Mouse (Mus musculus) intestine, postnatal 0 days (tissue): ENCODE measurements around the gene Anp32e. TPM values are rescaled to one million over a fixed set of nuclear protein-coding genes. Genes with fewer than 3 reads are reported as not detected.
A peak's percentile ranks its signal among the peaks of the same experiment; 100 is the strongest.
"Not testable (repeated sequence)": the region's sequence is repeated elsewhere in the genome, so short reads cannot be mapped to it uniquely, and the experiment has no call there.

Experiments
- ATAC-seq: fragments of 200-750 bp; cut with Nextera tagmentation; 2 replicates; pipeline ENCODE4 v1.8.0; 2017; ENCODE audit warnings: mild to moderate bottlenecking, moderate TSS enrichment, moderate library complexity
- H3K27ac ChIP-seq: fragments of 300-500 bp; sonication (generic); 2 replicates; pipeline ENCODE4 v1.5.1; 2014; ENCODE audit warnings: mild to moderate bottlenecking, low read depth, low read length, moderate library complexity
- H3K27me3 ChIP-seq: fragments of 300-500 bp; sonication (generic); replicated peaks from 2 replicates; pipeline ENCODE4 v1.6.1; 2014; ENCODE audit warnings: low read length, mixed read lengths; ENCODE audit not compliant: control insufficient read depth, insufficient read depth
- H3K36me3 ChIP-seq: fragments of 300-500 bp; sonication (generic); 2 replicates; pipeline ENCODE4 v1.6.1; 2014; ENCODE audit warnings: mild to moderate bottlenecking, moderate library complexity; ENCODE audit not compliant: control insufficient read depth, insufficient read depth
- H3K4me1 ChIP-seq: fragments of 300-500 bp; sonication (generic); replicated peaks from 2 replicates; pipeline ENCODE4 v1.6.1; 2014; ENCODE audit warnings: antibody characterized with exemption, low read length, mixed read lengths; ENCODE audit not compliant: control insufficient read depth, insufficient read depth
- H3K4me2 ChIP-seq: fragments of 300-500 bp; sonication (generic); replicated peaks from 2 replicates; pipeline ENCODE4 v1.6.1; 2014; ENCODE audit warnings: low read depth, mild to moderate bottlenecking, moderate library complexity
- H3K4me3 ChIP-seq: fragments of 300-500 bp; sonication (generic); 2 replicates; pipeline ENCODE4 v1.5.1; 2014; ENCODE audit warnings: low read depth, low read length
- H3K9ac ChIP-seq: fragments of 300-500 bp; sonication (generic); 2 replicates; pipeline ENCODE4 v1.6.1; 2014; ENCODE audit warnings: mild to moderate bottlenecking, low read depth, low read length
- H3K9me3 ChIP-seq: fragments of 300-500 bp; sonication (generic); 2 replicates; pipeline ENCODE4 v1.6.1; 2016; ENCODE audit warnings: mixed run types; ENCODE audit not compliant: control insufficient read depth
- CTCF ChIP-seq: sonication (generic); IDR thresholded peaks from 2 replicates; pipeline ENCODE4 v1.5.1; 2016; ENCODE audit warnings: low read depth, mild to moderate bottlenecking, control low read depth, antibody characterized with exemption, moderate library complexity
- WGBS: fragments of 180-500 bp; shearing (Covaris S2); extraction: QIAGEN DNeasy Blood & Tissue Kit; methylation state at CpG from one replicate; pipeline ENCODE4 v1.1.7; 2014; 5-methylcytosine and 5-hydroxymethylcytosine counted together
- polyA plus RNA-seq: library from polyadenylated mRNA; unstranded; fragments of >200 nt; fragmentation: Nextera tagmentation; extraction: Ambion mirVana; gene quantifications from 2 replicates; pipeline ENCODE4 v1.2.1, GENCODE M21; 2015

Gene Anp32e
- polyA plus RNA-seq, 1 experiment from 2014 or later = 71.7 TPM

- H3K4me1 ChIP-seq = no peaks in the 10 kb centered on the region
- no peaks in the 10 kb centered on the region for H3K9me3 ChIP-seq
- no peak overlapping the region for H3K27ac ChIP-seq
- WGBS = 60% methylated on average over 8 of the region's 8 CpGs
- ATAC-seq = no peak
- H3K4me2 ChIP-seq = no peak overlapping the region
- TF ChIP-seq CTCF = no peak
- no peak overlapping the region for H3K9ac ChIP-seq
- H3K27me3 ChIP-seq = no peaks in the 10 kb centered on the region
- H3K4me3 ChIP-seq = no peak overlapping the region
- H3K36me3 ChIP-seq = no peaks in the 10 kb centered on the region
Measured at GRCm38 (mm10) chr3:95957359-95958148, 28.5 kb downstream of the Anp32e start.

GRCm38 (mm10) chr3:95959082-95959481 lies 30.0 kb downstream of the Anp32e start:
- peak; percentile 64 for TF ChIP-seq CTCF
- Histone ChIP-seq H3K4me3 (no peak overlapping the region), H3K27ac (no peak overlapping the region), H3K27me3 (no peaks in the 10 kb centered on the region), H3K9me3 (no peaks in the 10 kb centered on the region), H3K36me3 (no peaks in the 10 kb centered on the region), H3K4me1 (no peaks in the 10 kb centered on the region), H3K9ac (no peak overlapping the region), H3K4me2 (no peak overlapping the region)
- ATAC-seq = no peak
- WGBS = 71% methylated on average over 5 of the region's 5 CpGs

GRCm38 (mm10) chr3:95959807-95960206 lies 30.8 kb downstream of the Anp32e start:
- TF ChIP-seq CTCF = peak; percentile 32; the same call in 1 of the 2 replicates
- no peak overlapping the region for H3K27ac ChIP-seq
- H3K36me3 ChIP-seq = no peaks in the 10 kb centered on the region
- WGBS = 97% methylated on average over 1 of the region's 1 CpGs
- no peak overlapping the region for H3K4me3 ChIP-seq
- no peak for ATAC-seq
- no peaks in the 10 kb centered on the region for H3K27me3 ChIP-seq
- no peaks in the 10 kb centered on the region for H3K4me1 ChIP-seq
- H3K9me3 ChIP-seq = no peaks in the 10 kb centered on the region
- no peak overlapping the region for H3K4me2 ChIP-seq
- H3K9ac ChIP-seq = no peak overlapping the region

GRCm38 (mm10) chr3:95962182-95962581 lies 33.1 kb downstream of the Anp32e start:
- WGBS = 74% methylated on average over 8 of the region's 8 CpGs
- not testable (repeated sequence) for H3K9ac ChIP-seq

GRCm38 (mm10) chr3:95963230-95963629 lies 34.2 kb downstream of the Anp32e start:
- Histone ChIP-seq H3K27ac (no peak overlapping the region), H3K4me3 (no peak overlapping the region), H3K4me1 (no peaks in the 10 kb centered on the region), H3K9ac (no peak overlapping the region), H3K4me2 (no peak overlapping the region), H3K27me3 (no peaks in the 10 kb centered on the region; the same call in 1 of the 2 replicates), H3K36me3 (no peaks in the 10 kb centered on the region), H3K9me3 (no peaks in the 10 kb centered on the region)
- WGBS = 61% methylated on average over 2 of the region's 2 CpGs
- ATAC-seq = no peak
- no peak for TF ChIP-seq CTCF

More at GRCm38 (mm10) chr3:95962182-95962581, 33.1 kb downstream of the Anp32e start:
- not testable (repeated sequence) for H3K36me3 ChIP-seq, H3K4me2 ChIP-seq, H3K27me3 ChIP-seq, H3K4me3 ChIP-seq, ATAC-seq, H3K27ac ChIP-seq, H3K9me3 ChIP-seq, H3K4me1 ChIP-seq

- no peak overlapping the region for H3K27ac ChIP-seq
- WGBS = 33% methylated on average over 4 of the region's 4 CpGs
- H3K4me2 ChIP-seq = no peak overlapping the region
- H3K27me3 ChIP-seq = no peaks in the 10 kb centered on the region; the same call in 1 of the 2 replicates
- peak; percentile 68 for TF ChIP-seq CTCF
- no peaks in the 10 kb centered on the region for H3K36me3 ChIP-seq
- H3K9ac ChIP-seq = no peak overlapping the region
- H3K4me1 ChIP-seq = no peaks in the 10 kb centered on the region
- no peak overlapping the region for H3K4me3 ChIP-seq
- ATAC-seq = no peak
- H3K9me3 ChIP-seq = no peaks in the 10 kb centered on the region
Measured at GRCm38 (mm10) chr3:95963681-95964080, 34.6 kb downstream of the Anp32e start.
